Mouse (Mus musculus): ENCODE data around the gene Srgap1. TPM values are rescaled to one million over a fixed set of nuclear protein-coding genes. Genes with fewer than 3 reads are reported as not detected.
A peak's percentile ranks its signal among the peaks of the same experiment; 100 is the strongest.

The Srgap1 gene
- polyA plus RNA-seq, 1 experiment from 2014 or later = 10.2 TPM

DNA sequence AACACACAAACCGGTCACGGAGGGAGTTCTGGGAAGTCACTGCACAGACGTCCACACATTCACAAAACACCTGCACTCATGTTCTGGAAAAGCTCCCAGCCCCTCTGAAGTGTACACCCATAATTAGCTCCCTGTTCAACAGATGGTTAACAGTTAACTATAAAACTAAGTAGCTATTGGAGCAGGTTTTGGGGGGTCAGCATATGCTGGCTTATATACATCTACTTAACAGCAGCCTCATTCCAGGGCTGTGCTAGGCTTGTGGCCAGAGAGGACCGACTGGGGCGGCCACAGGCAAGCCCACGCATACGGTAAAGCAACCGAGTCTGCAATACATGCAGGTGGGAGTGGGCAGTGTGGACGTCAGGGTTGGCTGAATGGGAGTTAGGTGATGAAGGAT is 169.2 kb downstream of the Srgap1 start:
- no peak overlapping the region for H3K4me3 ChIP-seq (replicated peaks; ENCODE audit: low read depth, low read length)
- ATAC-seq (replicated peaks; ENCODE audit: low FRiP score, low read depth) (no peak), DNase-seq (ENCODE audit: low spot score) (no peak)
- no peaks in the 10 kb centered on the region for H3K27me3 ChIP-seq (ENCODE audit: insufficient read depth, low read length)
- H3K4me1 ChIP-seq (replicated peaks; ENCODE audit: insufficient read depth, low read length) = no peaks in the 10 kb centered on the region; the same call in none of the 2 replicates
- TF ChIP-seq CTCF (IDR thresholded peaks at IDR 0.05; ENCODE audit: low read depth) = no peak
- H3K36me3 ChIP-seq (ENCODE audit: insufficient read depth, low read length) = no peaks in the 10 kb centered on the region
- no peak overlapping the region for H3K4me2 ChIP-seq (ENCODE audit: low read length)
- no peaks in the 10 kb centered on the region for H3K9me3 ChIP-seq (replicated peaks; ENCODE audit: low read length)
- H3K9ac ChIP-seq (ENCODE audit: low read depth, low read length) = no peak overlapping the region
- H3K27ac ChIP-seq = peak overlapping the region; percentile 60
- 42% methylated on average over 9 of the region's 9 CpGs for WGBS

DNA sequence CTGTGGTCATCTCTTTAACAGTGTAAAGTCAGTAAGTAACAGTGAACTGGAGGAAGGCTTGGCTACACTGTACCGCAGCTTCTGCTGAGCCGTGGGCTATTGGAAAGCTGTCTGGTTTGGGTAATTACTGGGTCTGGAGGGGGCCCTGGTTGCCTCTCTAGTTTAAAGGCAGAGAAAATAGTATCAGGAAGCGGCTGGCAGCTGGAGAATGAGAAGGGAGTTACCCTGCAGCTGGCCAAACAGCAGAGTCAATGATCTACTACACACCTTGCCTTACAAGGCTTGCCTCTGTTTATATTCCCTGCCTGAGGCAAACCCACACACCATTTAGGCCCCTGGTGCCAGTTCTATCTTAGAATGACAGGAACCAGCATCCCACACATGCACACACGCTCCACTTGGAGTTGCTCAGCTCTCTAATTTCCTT is 174.0 kb downstream of the Srgap1 start:
- TF ChIP-seq CTCF (IDR thresholded peaks at IDR 0.05; ENCODE audit: low read depth) = no peak
- Histone ChIP-seq H3K36me3 (ENCODE audit: insufficient read depth, low read length) (0 out of 2 replicates have a peak, but pooled peaks cover 5% of the 10 kb centered on the region), H3K9ac (ENCODE audit: low read depth, low read length) (no peak overlapping the region), H3K4me1 (replicated peaks; ENCODE audit: insufficient read depth, low read length) (no peaks in the 10 kb centered on the region), H3K4me2 (ENCODE audit: low read length) (0 out of 2 replicates have a peak overlapping the region, but pooled peaks have one; percentile 13), H3K9me3 (replicated peaks; ENCODE audit: low read length) (no peaks in the 10 kb centered on the region), H3K4me3 (replicated peaks; ENCODE audit: low read depth, low read length) (no peak overlapping the region), H3K27ac (peak overlapping the region; percentile 50; the same call in 1 of the 2 replicates), H3K27me3 (ENCODE audit: insufficient read depth, low read length) (no peaks in the 10 kb centered on the region)
- peak; percentile 86 for ATAC-seq (replicated peaks; ENCODE audit: low FRiP score, low read depth)
- 15% methylated on average over 4 of the region's 4 CpGs for WGBS
- peak; percentile 85 for DNase-seq (ENCODE audit: low spot score)

DNA sequence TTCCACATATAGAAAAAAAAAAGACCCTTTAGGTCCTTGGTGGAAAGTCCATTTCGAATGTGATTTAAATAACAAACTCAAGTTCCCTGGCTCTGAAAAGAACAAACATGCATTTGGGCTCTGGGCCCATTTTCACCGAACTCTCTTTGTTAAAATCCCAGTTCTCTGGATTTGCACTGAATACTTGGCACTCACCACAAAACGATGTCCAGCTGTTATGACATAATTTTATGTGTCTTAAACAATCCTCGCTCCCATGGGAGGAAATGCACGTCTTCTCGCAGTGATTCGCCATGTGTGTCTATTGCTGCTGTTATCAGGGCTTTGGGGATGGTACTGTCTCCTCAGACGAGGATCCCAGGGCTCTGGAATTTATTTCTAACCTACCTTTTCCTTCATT is 177.2 kb downstream of the Srgap1 start:
- H3K4me2 ChIP-seq (ENCODE audit: low read length) = no peak overlapping the region
- TF ChIP-seq CTCF (IDR thresholded peaks at IDR 0.05; ENCODE audit: low read depth) = no peak
- WGBS = 64% methylated on average over 8 of the region's 8 CpGs

DNA sequence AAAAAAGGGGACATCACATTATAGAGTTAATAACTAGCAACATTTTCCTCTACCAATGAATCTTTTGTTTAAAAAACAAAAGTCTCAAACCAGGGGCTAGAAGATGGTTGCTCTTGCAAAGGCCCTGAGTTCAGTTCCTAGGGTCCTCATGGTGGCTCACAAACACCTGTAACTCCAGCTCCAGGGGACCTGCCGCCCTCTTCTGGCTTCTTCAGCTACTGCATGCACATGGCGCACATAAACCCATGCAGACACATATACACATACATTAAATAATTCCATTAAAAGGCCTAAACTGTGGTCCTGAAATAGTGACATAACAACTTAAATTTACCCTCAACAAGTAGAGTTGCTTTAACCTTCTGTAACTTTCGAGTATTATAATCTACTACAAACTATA is 178.9 kb downstream of the Srgap1 start:
- Histone ChIP-seq H3K4me2 (ENCODE audit: low read length) (no peak overlapping the region), H3K36me3 (ENCODE audit: insufficient read depth, low read length) (0 out of 2 replicates have a peak, but pooled peaks cover 5% of the 10 kb centered on the region), H3K9ac (ENCODE audit: low read depth, low read length) (no peak overlapping the region), H3K27ac (no peak overlapping the region), H3K27me3 (ENCODE audit: insufficient read depth, low read length) (no peaks in the 10 kb centered on the region), H3K4me3 (replicated peaks; ENCODE audit: low read depth, low read length) (no peak overlapping the region), H3K9me3 (replicated peaks; ENCODE audit: low read length) (no peaks in the 10 kb centered on the region), H3K4me1 (replicated peaks; ENCODE audit: insufficient read depth, low read length) (no peaks in the 10 kb centered on the region)
- 95% methylated on average over 3 of the region's 3 CpGs for WGBS
- ATAC-seq (replicated peaks; ENCODE audit: low FRiP score, low read depth) (no peak), DNase-seq (ENCODE audit: low spot score) (no peak)
- TF ChIP-seq CTCF (IDR thresholded peaks at IDR 0.05; ENCODE audit: low read depth) = 0 out of 2 replicates have a peak, but pooled peaks have one; percentile 8

More for the DNA sequence above, 177.2 kb downstream of the Srgap1 start:
- no peaks in the 10 kb centered on the region for H3K9me3 ChIP-seq (replicated peaks; ENCODE audit: low read length)
- H3K9ac ChIP-seq (ENCODE audit: low read depth, low read length) = no peak overlapping the region
- H3K27ac ChIP-seq = no peak overlapping the region
- H3K4me3 ChIP-seq (replicated peaks; ENCODE audit: low read depth, low read length) = no peak overlapping the region
- no peaks in the 10 kb centered on the region for H3K4me1 ChIP-seq (replicated peaks; ENCODE audit: insufficient read depth, low read length)
- H3K36me3 ChIP-seq (ENCODE audit: insufficient read depth, low read length) = 0 out of 2 replicates have a peak, but pooled peaks cover 5% of the 10 kb centered on the region
- peak; percentile 80 for DNase-seq (ENCODE audit: low spot score)
- H3K27me3 ChIP-seq (ENCODE audit: insufficient read depth, low read length) = no peaks in the 10 kb centered on the region
- ATAC-seq (replicated peaks; ENCODE audit: low FRiP score, low read depth) = no peak

DNA sequence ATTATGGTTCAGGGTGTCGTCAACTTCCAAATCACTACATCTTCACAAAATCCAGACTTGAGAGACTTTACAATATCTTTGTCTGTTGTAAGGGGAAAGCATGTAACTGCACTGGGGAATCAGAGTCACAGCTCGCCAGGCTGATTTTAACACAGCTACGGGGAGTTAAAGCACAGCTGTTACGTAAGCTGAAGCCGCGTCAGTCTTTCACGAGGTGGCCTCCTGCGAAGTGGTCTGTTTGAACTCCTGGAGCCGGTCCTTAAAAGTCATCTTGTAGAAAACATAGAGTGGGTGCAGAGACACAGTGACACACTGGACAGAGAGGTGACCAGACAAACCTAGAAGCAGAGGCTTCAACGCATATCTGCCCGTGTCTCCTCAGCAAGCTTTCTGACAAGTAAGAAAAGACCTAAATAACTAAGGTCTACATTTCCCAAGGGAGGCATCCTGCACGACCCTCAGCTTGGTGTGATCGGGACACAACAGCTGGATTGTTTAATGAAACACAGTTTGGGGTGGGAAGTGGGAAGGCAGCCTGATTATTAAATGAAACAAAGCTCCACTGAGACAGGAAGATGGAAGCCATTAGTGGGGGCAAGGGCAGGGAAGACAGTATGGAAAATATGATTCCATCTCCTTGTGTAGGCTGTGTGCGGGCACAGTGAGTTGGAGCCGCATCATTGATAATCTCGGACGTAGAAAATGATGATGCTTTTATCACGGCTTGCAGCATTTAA is 181.4 kb downstream of the Srgap1 start:
- no peak for ATAC-seq (replicated peaks; ENCODE audit: low FRiP score, low read depth)
- Histone ChIP-seq H3K4me2 (ENCODE audit: low read length) (no peak overlapping the region), H3K9me3 (replicated peaks; ENCODE audit: low read length) (no peaks in the 10 kb centered on the region), H3K27me3 (ENCODE audit: insufficient read depth, low read length) (no peaks in the 10 kb centered on the region), H3K9ac (ENCODE audit: low read depth, low read length) (no peak overlapping the region), H3K36me3 (ENCODE audit: insufficient read depth, low read length) (0 out of 2 replicates have a peak, but pooled peaks cover 5% of the 10 kb centered on the region), H3K27ac (no peak overlapping the region), H3K4me3 (replicated peaks; ENCODE audit: low read depth, low read length) (no peak overlapping the region), H3K4me1 (replicated peaks; ENCODE audit: insufficient read depth, low read length) (no peaks in the 10 kb centered on the region)
- no peak for DNase-seq (ENCODE audit: low spot score)
- no peak for TF ChIP-seq CTCF (IDR thresholded peaks at IDR 0.05; ENCODE audit: low read depth)
- WGBS = 50% methylated on average over 18 of the region's 18 CpGs

DNA sequence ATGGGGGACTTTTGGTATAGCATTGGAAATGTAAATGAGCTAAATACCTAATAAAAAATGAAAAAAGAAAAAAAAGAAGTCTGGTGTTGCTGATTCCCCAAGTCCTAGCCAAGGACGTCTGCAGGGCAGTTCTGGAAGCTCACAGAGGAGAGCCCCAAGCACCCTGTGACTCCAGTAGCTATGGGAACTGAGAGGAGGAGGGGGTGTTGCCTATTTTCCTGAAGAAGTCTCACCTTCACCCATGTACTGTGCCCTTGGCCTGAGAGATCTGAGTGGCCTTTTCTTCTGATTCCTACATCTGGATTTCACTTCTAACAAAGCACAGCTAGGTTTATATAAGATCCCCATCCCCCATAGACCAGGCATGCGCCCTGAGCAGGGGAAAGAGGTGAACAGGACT is 186.2 kb downstream of the Srgap1 start:
- TF ChIP-seq CTCF (IDR thresholded peaks at IDR 0.05; ENCODE audit: low read depth) = no peak
- no peak overlapping the region for H3K27ac ChIP-seq
- 63% methylated on average over 2 of the region's 2 CpGs for WGBS
- no peaks in the 10 kb centered on the region for H3K36me3 ChIP-seq (ENCODE audit: insufficient read depth, low read length)
- H3K9me3 ChIP-seq (replicated peaks; ENCODE audit: low read length) = no peaks in the 10 kb centered on the region
- H3K4me1 ChIP-seq (replicated peaks; ENCODE audit: insufficient read depth, low read length) = no peaks in the 10 kb centered on the region
- no peak overlapping the region for H3K9ac ChIP-seq (ENCODE audit: low read depth, low read length)
- DNase-seq (ENCODE audit: low spot score) (no peak), ATAC-seq (replicated peaks; ENCODE audit: low FRiP score, low read depth) (no peak)
- no peak overlapping the region for H3K4me3 ChIP-seq (replicated peaks; ENCODE audit: low read depth, low read length)
- H3K27me3 ChIP-seq (ENCODE audit: insufficient read depth, low read length) = no peaks in the 10 kb centered on the region
- no peak overlapping the region for H3K4me2 ChIP-seq (ENCODE audit: low read length)
